Mouse (Mus musculus): ENCODE data around the gene Tmem176a.

GRCm38 (mm10) chr6:48825016-48825415 is 15.7 kb upstream of the Tmem176a start:
- no peak for TF ChIP-seq CTCF (IDR thresholded peaks at IDR 0.05; ENCODE audit: borderline replicate concordance, insufficient read depth, low read depth, low read length)
- no peak for TF ChIP-seq POLR2A (IDR thresholded peaks at IDR 0.05; ENCODE audit: borderline replicate concordance, insufficient read depth, low read length)

Measured in cerebellum, adult 2 months (tissue).